Mouse (Mus musculus): ENCODE data around the gene Gm5475.
"Not testable (repeated sequence)": the region's sequence is repeated elsewhere in the genome, so short reads cannot be mapped to it uniquely, and the experiment has no call there.

The Gm5475 gene

DNA sequence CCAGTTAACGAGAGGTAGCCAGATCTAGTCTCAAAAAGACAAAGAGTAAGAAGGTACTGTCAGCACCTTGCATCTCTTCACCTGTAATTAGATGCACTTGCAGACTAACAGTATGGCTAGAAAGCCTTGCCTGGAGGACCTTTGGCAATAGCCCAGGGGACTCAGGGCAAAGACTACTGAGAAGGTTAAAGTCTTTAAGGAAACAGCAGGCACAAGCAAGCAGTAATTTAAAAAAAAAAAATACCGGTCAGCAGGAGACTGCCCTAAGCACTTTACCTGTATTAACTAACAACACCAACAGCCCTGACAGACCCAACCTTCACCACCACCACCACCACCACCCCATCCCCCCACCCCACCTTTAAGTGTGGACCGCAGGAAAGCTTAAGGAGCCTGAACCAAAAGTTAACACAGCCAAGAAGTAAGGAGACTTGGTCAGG is at the start of gene Gm5475:
Gm5475 (plus strand) TSS at position 390 of the 440 bp plus-strand sequence.
- not testable (repeated sequence) for DNase-seq (ENCODE audit: low spot score in 2 of 2)

DNA sequence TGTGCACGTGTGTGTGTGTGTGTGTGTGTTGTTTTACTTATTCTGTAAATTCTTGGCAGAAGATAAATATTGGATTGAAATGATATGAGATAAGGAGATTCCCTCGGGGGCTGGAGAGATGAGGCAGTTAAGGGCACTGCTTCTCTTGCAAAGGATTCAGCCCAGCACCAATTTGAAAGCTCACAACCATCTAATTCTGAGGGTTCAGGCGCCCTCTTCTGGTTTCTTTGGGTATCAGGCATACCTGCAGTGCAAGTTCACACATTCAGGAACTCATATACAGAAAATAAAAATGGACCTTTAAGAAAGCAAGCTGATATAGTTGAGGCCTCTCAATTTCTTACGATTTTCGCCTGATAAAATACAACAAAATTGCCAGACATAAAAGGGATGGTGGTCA is 46.9 kb upstream of the Gm5475 start:
- peak in 1 of 2 experiments; percentile 29 for DNase-seq (ENCODE audit: low spot score in 2 of 2)

- DNase-seq (ENCODE audit: low spot score in 2 of 2) = not testable (repeated sequence)
Measured at GRCm38 (mm10) chr15:100377847-100378505, 44.0 kb upstream of the Gm5475 start.

- DNase-seq (ENCODE audit: low spot score in 2 of 2) = no peak
Measured at GRCm38 (mm10) chr15:100379658-100380057, 42.3 kb upstream of the Gm5475 start.

DNA sequence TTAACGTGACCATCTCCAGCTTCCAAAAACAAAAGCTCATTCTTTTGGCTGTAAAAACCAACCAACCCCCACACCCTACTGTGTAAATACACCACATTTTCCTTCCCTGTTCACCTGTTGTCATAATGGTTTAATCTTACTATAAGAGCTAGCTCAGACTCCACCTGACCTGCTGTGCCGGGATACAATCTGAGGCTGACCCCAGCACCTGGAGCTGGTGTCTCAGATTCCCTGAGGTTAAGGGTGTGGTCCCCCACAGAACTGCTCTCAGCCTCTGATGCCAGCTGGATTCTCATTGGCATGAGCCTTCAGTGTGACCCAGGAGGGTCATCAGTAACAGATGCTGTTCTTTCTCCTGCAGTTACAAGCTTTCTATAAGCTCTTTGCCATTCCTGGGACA is 41.8 kb upstream of the Gm5475 start:
- no peak for DNase-seq (ENCODE audit: low spot score in 2 of 2)

GRCm38 (mm10) chr15:100385705-100386104 is 36.2 kb upstream of the Gm5475 start:
- DNase-seq (ENCODE audit: low spot score in 2 of 2) = no peak

DNA sequence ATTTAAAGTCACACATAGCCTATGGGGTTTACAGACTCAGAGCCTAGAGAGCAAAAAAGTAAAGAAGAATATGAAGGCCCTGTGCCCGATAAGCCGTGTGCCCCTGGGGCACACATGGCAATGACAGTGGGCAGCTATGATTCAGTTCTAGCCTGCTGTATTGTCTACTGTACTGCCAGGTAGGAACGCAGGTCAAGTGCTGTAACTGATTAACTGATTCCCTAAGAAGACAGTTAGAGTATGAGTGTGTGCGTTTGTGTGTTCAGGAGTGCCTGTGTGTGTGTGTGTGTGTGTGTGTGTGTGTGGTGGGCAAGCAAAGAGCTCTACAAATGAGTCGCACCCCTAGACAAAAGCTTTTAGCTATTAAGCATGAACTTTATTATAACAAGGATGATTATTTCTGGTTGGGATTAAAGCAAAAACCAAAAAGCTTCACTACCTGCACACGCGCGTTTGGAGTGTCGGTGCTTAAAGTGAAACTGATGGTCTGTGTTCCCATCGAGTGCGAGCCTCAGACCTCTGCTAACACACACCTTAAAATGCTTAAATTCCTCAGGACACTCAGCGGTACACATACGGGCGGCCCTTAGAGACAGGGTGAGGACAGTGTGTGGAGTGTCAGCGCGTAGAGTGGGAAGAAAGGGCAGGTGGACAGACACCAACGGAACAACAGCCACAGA is 34.3 kb upstream of the Gm5475 start:
- no peak for DNase-seq (ENCODE audit: low spot score in 2 of 2)

GRCm38 (mm10) chr15:100388224-100388835 is 33.6 kb upstream of the Gm5475 start:
- no peak for DNase-seq (ENCODE audit: low spot score in 2 of 2)

DNA sequence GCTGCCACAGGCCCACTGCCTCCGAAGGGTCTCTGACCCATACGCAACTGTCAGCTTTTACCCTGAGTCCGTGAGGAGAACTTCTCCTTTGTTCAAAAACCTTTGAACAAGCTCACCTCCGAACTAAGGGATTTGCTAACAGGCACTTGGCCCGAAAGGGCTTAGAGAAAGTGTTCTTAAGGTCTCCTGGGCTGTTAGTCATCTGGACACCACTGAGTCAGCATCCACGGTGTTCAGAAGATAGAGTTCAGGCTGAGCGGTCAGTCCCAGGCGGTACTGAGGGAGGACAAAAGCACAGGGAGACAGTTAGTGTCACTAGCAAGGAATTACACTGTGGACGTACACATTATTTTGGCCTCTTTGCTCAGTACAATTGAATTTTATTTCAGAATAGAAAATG is 33.1 kb upstream of the Gm5475 start:
- DNase-seq (ENCODE audit: low spot score in 2 of 2) = no peak

GRCm38 (mm10) chr15:100391066-100391465 is 30.9 kb upstream of the Gm5475 start:
- no peak for DNase-seq (ENCODE audit: low spot score in 2 of 2)

DNA sequence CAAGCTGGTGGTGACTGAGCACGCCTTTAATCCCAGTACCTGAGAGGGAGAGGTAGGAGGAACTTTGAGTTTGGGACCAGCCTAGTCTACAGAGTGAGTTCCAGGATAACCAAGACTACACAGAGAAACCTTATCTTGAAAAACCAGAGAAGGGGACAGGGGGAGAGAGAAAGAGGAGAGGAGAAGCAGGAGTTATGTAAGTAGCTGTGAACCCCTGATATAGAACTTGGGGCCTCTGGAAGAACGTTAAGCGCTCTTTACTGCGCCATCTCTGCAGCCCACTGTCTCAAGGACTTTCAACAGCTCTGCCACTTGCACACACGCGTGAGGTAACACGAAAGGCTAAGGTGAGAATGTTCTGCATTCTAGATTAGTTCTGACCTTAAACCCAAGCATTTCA is 30.3 kb upstream of the Gm5475 start:
- no peak for DNase-seq (ENCODE audit: low spot score in 2 of 2)

DNA sequence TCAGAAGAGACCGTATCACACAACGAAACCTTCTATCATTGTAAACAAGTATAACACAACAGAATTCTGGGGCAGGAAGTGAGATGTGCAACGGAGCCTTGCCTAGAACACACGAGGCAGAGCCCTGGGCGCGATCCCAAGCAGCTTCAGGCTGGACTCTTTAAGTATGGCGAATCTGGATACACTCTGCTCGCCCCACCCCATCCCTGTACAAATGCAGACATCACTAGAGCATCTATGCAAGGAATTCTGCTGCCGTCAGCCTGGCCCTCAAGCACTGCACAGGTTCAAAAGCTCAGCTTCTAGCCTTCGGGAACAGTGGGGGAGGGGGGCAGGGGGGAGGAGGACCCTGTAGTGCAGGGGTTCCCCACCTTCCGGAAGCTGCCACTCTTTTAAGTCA is 28.9 kb upstream of the Gm5475 start:
- no peak for DNase-seq (ENCODE audit: low spot score in 2 of 2)

DNA sequence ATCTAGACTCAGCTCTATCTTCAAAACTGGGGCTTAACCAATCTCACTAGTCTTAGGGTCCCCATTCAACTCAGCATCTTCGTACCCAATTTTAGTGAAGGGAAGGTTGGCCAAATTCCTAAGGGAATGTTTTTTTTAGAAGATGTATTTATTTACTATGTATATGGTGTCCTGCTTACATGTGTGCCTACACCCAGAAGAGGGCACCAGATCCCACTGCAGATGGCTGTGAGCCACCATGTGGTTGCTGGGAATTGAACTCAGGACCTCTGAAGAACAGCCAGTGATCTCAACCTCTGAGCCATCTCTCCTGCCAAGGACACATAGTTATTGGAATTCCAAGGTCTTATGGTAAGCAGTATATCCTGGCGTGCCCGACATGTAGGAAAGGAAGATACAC is 26.4 kb upstream of the Gm5475 start:
- no peak for DNase-seq (ENCODE audit: low spot score in 2 of 2)

GRCm38 (mm10) chr15:100400592-100401250 is 21.2 kb upstream of the Gm5475 start:
- no peak for DNase-seq (ENCODE audit: low spot score in 2 of 2)

DNA sequence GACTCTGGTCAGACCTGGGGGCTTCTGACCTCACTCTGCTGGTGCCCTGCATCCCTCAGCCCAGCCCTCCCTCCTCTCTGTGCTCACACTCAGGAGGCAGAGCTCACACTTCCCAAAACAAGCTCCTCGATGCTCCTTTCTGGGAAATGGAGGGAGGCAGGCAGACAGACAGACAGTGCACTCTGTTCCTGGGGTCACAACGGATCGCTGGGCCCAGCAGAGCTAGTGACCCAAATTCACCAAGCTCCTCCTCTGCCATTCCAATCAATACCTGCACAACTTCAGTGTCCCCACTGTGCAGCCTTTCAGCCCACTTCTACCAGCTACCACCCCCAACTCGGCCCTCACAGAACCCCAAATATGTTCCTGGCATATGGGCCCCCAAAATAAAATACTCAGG is 20.1 kb upstream of the Gm5475 start:
- no peak for DNase-seq (ENCODE audit: low spot score in 2 of 2)

- no peak for DNase-seq (ENCODE audit: low spot score in 2 of 2)
Measured at GRCm38 (mm10) chr15:100402347-100402746, 19.6 kb upstream of the Gm5475 start.

- no peak for DNase-seq (ENCODE audit: low spot score in 2 of 2)
Measured at GRCm38 (mm10) chr15:100402798-100403197, 19.1 kb upstream of the Gm5475 start.

DNA sequence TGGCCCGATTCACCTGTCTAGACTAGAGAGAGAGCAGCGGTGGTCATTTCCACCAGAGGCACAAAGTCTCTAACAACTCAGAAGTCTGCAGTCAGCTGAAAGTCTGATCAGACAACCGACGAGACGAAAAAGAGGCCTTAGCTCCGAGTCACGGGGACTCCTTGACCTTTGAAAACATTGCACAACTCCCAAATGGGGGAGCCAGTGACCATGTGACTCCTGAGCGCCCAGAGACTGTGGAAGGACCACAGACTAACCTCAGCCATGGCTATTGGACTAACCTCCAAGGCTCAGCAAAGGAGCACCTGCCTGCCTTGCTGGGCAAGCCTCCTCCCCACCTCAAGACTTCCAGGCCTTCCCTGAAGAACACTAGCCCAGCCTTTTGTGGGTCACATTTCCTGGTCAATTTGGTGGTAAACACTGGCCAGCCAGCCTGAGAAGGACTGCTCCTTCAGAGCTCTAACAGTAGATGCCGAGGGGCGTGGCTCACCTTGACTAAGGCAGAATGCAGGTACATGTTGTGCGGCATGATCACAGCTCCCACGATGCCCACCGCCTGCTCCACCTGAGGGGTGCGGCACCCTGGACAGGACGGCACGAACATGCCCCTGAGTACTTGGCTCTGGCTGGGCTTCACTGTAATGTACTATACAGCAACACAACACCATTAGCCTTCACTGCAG is 18.5 kb upstream of the Gm5475 start:
- no peak for DNase-seq (ENCODE audit: low spot score in 2 of 2)

DNA sequence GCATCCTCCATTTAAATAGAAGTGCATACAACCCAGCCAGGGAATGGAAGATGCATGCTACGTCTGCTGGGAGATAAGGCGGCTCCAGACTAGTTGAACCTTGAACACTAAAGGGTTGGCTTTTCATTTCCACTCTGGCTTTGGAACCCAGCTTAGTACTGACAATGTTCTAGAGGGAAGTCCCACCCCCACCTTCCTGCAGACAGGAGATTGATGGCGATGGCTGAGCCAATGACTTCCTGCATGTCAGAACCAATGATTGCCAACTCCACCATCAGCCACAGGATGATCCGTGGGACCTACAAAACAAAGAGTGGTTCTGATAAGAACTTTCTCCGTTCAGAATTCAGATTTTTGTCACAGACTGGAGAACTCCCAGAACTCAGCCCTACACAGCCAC is 15.9 kb upstream of the Gm5475 start:
- DNase-seq (ENCODE audit: low spot score in 2 of 2) = no peak

- DNase-seq (ENCODE audit: low spot score in 2 of 2) = no peak
Measured at GRCm38 (mm10) chr15:100410918-100411672, 10.9 kb upstream of the Gm5475 start.

DNA sequence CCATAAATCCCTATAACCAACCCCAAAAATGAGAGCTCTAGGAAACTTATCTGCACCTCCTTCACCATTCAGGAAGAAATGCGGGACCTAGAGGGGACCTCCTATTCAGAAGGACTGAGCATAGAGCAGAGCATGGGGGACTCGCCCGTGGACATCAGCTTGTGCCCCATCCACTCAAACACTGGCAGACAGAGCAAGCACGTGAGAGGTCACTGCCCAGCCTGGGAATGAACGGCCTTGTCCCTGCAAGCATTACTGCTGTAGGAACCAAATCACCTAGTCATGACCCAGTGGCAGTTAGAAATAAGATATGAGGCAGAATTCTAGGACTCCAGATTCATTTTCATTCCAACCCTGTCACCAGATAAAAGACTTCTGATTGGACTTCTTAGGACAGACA is 10.2 kb upstream of the Gm5475 start:
- no peak for DNase-seq (ENCODE audit: low spot score in 2 of 2)
